Mouse (Mus musculus): ENCODE measurements around the gene Tex30. TPM values are rescaled to one million over a fixed set of nuclear protein-coding genes. Genes with fewer than 3 reads are reported as not detected.
A peak's percentile ranks its signal among the peaks of the same experiment; 100 is the strongest.
"Not testable (repeated sequence)": the region's sequence is repeated elsewhere in the genome, so short reads cannot be mapped to it uniquely, and the experiment has no call there.

The Tex30 gene
- polyA plus RNA-seq, 1 experiment from 2014 or later: 94.6 TPM

DNA sequence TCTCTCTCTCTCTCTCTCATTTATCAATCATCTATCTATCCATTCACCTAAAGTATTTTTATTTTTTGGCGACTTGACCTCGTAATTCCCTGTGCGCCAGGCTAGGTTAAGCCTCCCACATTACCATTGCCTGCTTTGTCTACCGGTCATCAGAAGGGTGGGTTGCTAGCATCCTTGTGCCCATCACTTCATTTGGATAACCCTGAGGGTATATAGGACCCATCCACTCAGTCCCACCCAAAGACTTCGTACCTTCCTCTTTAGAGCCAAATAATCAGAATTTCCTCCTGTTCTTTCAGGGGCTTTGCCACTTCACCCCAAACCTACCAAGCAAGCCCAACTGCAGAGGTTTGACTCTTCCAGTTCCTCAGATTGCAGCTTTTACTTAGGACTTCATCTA is 698 bp upstream of the Tex30 start:
- WGBS: 16% methylated on average over 5 of the region's 5 CpGs
- H3K36me3 ChIP-seq: peaks cover 44% of the 10 kb centered on the region
- peak overlapping the region; percentile 95 for H3K27ac ChIP-seq
- H3K9me3 ChIP-seq: no peaks in the 10 kb centered on the region
- H3K4me1 ChIP-seq (replicated peaks): peaks cover 18% of the 10 kb centered on the region
- no peaks in the 10 kb centered on the region for H3K27me3 ChIP-seq (ENCODE audit: insufficient read depth, poor library complexity, severe bottlenecking)
- H3K4me3 ChIP-seq: peak overlapping the region; percentile 84
- DNase-seq (ENCODE audit: low spot score): peak; percentile 10

- Histone ChIP-seq H3K9me3 (no peaks in the 10 kb centered on the region), H3K36me3 (peaks cover 44% of the 10 kb centered on the region), H3K4me3 (peak overlapping the region; percentile 84), H3K4me1 (replicated peaks) (peaks cover 18% of the 10 kb centered on the region), H3K27ac (peak overlapping the region; percentile 95), H3K27me3 (ENCODE audit: insufficient read depth, poor library complexity, severe bottlenecking) (no peaks in the 10 kb centered on the region)
- WGBS: under 1% methylated on average over 55 of the region's 55 CpGs
- peak; percentile 55 for DNase-seq (ENCODE audit: low spot score)
Measured at GRCm38 (mm10) chr1:44101448-44102225, 604 bp downstream of the Tex30 start.

DNA sequence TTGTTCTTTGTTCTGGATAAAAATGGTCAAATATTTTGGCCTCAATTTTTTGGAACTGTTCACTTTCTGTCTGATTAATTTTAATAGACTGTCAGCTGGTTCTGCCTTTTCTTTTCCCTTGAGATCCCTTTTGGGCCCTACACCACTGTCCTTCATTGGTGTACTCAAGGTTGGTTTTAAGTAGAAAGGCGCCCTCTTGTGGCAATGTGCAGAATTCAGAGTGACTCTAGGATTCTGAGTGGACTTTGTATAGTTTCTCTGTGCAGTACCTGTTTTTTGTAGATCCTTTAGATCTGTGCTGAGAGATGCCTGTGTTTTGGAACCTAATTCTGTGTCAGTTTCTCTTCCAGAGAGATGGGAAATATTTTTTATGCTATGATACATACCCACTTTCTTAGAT is 37.6 kb downstream of the Tex30 start:
- no peaks in the 10 kb centered on the region for H3K36me3 ChIP-seq
- H3K9me3 ChIP-seq: no peaks in the 10 kb centered on the region
- no peaks in the 10 kb centered on the region for H3K4me1 ChIP-seq (replicated peaks)
- DNase-seq (ENCODE audit: low spot score): peak; percentile 14
- WGBS: 0% methylated on average over 1 of the region's 1 CpGs
- H3K27me3 ChIP-seq (ENCODE audit: insufficient read depth, poor library complexity, severe bottlenecking): no peaks in the 10 kb centered on the region
- no peak overlapping the region for H3K4me3 ChIP-seq
- H3K27ac ChIP-seq: no peak overlapping the region

DNA sequence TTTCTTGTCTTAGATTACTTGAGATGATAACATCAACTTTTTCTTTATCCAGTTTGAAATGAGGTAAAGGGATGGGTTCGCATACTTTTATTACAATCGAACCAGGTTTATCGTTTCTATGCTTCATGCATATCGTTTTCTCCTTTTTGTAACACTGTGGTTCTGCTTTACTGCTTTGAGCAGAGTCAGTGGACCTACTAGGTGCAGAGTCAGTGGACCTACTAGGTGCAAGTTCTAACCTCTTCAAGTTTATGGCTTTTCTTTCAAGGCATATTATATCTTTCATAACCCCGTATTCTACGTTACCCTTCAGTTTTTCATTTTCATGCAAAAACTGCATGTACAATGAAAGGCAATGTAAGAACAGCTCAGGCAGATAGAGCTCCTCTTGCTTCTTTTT is 38.8 kb downstream of the Tex30 start:
- no peak overlapping the region for H3K4me3 ChIP-seq
- WGBS: 95% methylated on average over 6 of the region's 6 CpGs
- DNase-seq (ENCODE audit: low spot score): no peak
- H3K36me3 ChIP-seq: no peaks in the 10 kb centered on the region
- no peaks in the 10 kb centered on the region for H3K27me3 ChIP-seq (ENCODE audit: insufficient read depth, poor library complexity, severe bottlenecking)
- H3K27ac ChIP-seq: no peak overlapping the region
- H3K9me3 ChIP-seq: no peaks in the 10 kb centered on the region
- H3K4me1 ChIP-seq (replicated peaks): no peaks in the 10 kb centered on the region

- Histone ChIP-seq H3K4me1 (replicated peaks) (no peaks in the 10 kb centered on the region), H3K36me3 (no peaks in the 10 kb centered on the region), H3K27me3 (ENCODE audit: insufficient read depth, poor library complexity, severe bottlenecking) (no peaks in the 10 kb centered on the region), H3K27ac (no peak within 1 kb of the TSS), H3K9me3 (no peaks in the 10 kb centered on the region), H3K4me3 (no peak within 1 kb of the TSS)
- 94% methylated on average over 2 of the region's 2 CpGs for WGBS
- DNase-seq (ENCODE audit: low spot score): no peak
Measured at GRCm38 (mm10) chr1:44061836-44062235, 40.4 kb downstream of the Tex30 start, which contains the start of gene Gm8251. Gm8251 (minus strand) TSS chr1:44061936.

DNA sequence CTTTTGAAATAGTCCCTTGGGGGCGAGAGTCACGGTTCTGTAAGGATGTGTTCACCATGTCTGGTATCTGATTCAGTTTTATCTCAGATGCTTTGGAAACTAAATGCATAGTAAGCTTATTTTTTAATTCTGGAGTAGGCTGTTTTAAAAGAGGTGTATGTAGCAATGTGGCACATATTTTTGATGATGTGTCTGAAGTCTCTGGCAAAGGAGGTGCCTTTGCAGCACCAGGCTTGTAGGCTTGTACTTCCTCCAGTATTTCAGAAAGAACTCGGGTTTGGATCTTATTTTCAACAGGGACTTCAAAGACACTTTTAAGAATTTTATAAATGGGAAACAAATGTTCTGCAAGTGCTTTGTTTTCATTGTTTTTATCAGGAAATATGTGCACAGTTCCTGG is 44.4 kb downstream of the Tex30 start:
- 86% methylated on average over 3 of the region's 3 CpGs for WGBS
- no peak overlapping the region for H3K27ac ChIP-seq
- H3K9me3 ChIP-seq: no peaks in the 10 kb centered on the region
- H3K27me3 ChIP-seq (ENCODE audit: insufficient read depth, poor library complexity, severe bottlenecking): no peaks in the 10 kb centered on the region
- H3K4me1 ChIP-seq (replicated peaks): no peaks in the 10 kb centered on the region
- H3K36me3 ChIP-seq: no peaks in the 10 kb centered on the region
- no peak for DNase-seq (ENCODE audit: low spot score)
- no peak overlapping the region for H3K4me3 ChIP-seq

DNA sequence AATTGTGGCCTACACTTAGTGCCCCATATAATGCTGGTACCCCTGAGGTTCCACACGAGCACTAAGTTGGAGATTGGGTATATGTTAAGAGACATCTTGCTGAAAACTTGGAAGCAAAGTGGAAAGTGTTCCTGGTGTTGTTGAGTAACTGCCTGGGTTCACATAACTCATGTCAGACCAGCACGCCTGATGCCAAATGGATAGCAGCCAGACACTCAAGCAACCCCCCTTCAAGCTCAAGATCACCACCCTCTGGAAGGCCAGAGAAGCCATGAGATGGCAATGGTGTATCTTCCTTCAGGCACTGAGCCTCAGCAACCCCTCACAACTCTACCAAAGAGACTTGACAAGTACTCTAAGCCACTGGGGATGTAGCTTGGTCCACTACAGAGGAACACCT is 55.7 kb downstream of the Tex30 start:
- H3K4me1 ChIP-seq (replicated peaks): peaks cover 7% of the 10 kb centered on the region; the same call in 1 of the 2 replicates
- no peak for DNase-seq (ENCODE audit: low spot score)
- no peaks in the 10 kb centered on the region for H3K27me3 ChIP-seq (ENCODE audit: insufficient read depth, poor library complexity, severe bottlenecking)
- H3K4me3 ChIP-seq: no peak overlapping the region
- H3K9me3 ChIP-seq: no peaks in the 10 kb centered on the region
- H3K36me3 ChIP-seq: no peaks in the 10 kb centered on the region
- 87% methylated on average over 2 of the region's 2 CpGs for WGBS
- no peak overlapping the region for H3K27ac ChIP-seq

DNA sequence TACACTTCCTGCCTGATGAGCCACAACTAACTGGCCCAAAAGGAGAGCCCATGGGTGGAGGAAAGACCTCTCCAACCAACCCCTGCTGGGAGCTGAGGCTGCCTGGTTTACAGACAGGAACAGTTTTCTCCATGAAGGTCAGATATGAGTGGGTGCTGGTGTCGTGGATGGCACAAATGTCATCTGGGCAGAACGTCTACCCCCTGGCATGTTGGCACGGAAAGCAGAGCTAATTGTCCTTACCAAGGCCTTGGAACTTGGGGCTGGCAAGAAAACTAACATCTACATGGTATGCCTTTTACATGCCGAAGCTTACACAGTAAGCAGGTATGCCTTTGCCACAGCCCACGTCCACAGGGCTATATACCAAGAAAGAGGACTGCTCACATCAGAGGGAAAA is 56.6 kb downstream of the Tex30 start:
- 88% methylated on average over 5 of the region's 5 CpGs for WGBS
- H3K9me3 ChIP-seq; H3K27me3 ChIP-seq (ENCODE audit: insufficient read depth, poor library complexity, severe bottlenecking); H3K4me3 ChIP-seq; DNase-seq (ENCODE audit: low spot score); H3K4me1 ChIP-seq (replicated peaks); H3K36me3 ChIP-seq; H3K27ac ChIP-seq: not testable (repeated sequence)

DNA sequence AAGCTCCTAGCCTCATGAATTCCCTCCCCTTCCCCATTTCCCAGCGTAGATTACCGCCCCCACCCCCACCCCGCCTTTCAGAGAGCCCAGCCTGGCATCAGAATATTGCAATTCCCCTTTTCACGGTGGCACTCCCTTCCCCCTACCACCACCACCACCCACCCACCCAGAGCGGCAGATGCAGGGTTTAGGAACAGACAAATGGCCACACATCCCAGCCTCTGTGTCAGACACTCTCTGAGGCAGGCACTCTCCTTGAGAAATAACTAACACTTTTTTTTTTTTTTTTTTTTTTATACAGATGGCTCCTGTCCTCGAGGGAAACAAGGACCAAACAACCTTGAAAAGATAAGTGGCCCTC is 59.7 kb downstream of the Tex30 start:
- 8% methylated on average over 6 of the region's 6 CpGs for WGBS
- Histone ChIP-seq H3K4me1 (replicated peaks) (peaks cover 7% of the 10 kb centered on the region; the same call in 1 of the 2 replicates), H3K36me3 (no peaks in the 10 kb centered on the region), H3K27me3 (ENCODE audit: insufficient read depth, poor library complexity, severe bottlenecking) (no peaks in the 10 kb centered on the region), H3K4me3 (peak overlapping the region; percentile 56), H3K27ac (peak overlapping the region; percentile 79), H3K9me3 (no peaks in the 10 kb centered on the region)
- DNase-seq (ENCODE audit: low spot score): no peak

DNA sequence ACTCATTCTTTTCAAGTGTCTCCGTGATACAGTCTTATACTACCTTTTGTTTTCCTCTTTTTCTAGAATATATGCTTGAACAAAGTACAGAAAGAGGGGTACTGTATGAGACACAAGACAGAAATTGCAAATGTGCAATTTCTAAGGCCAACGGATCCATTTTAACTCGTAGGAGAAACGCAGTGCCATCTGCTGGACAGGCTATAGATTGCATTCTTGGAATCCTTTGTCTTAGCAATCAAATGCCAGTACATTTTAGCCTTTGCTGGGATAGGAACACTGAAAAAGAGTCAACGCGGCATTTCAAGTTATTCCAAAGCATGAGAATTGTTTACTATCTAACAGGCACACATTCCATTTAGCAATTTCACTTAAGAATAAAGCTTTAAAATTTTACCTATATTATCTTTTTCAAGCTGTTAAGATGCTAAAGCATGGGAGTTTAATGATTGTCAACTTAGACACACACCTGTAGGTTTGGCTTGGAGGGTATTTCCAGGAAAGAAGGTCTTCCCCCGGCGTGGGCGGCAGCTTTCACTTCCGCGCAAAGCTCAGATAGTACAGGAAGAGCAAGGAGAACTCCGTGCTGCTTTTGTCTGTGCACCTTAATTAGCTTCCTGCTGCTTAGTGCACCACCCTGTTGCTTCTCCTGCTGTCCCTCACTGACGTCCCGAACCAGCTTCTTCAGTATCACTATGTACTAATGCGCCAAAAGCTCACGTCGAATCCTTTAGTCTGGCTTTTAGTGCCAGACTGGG is 60.3 kb downstream of the Tex30 start:
- no peaks in the 10 kb centered on the region for H3K36me3 ChIP-seq
- no peaks in the 10 kb centered on the region for H3K27me3 ChIP-seq (ENCODE audit: insufficient read depth, poor library complexity, severe bottlenecking)
- H3K27ac ChIP-seq: peak overlapping the region; percentile 79
- H3K4me3 ChIP-seq: peak overlapping the region; percentile 56
- peak; percentile 68 for DNase-seq (ENCODE audit: low spot score)
- peaks cover 7% of the 10 kb centered on the region; the same call in 1 of the 2 replicates for H3K4me1 ChIP-seq (replicated peaks)
- 3% methylated on average over 17 of the region's 17 CpGs for WGBS
- H3K9me3 ChIP-seq: no peaks in the 10 kb centered on the region

Other genes starting within 250 kb of the Tex30 start
- 61.5 and 73.7 TPM in 2 replicates for gene Tpp2, start 168.8 kb downstream of the Tex30 start, polyA plus RNA-seq (2016; fragmentation: Nextera tagmentation; extraction: Ambion mirVana)
- gene Mettl21c, start 82.4 kb downstream of the Tex30 start, polyA plus RNA-seq (2016; fragmentation: Nextera tagmentation; extraction: Ambion mirVana): 0.41 and 0.58 TPM in 2 replicates
- gene Gm8251, start 40.5 kb downstream of the Tex30 start, polyA plus RNA-seq (2016; fragmentation: Nextera tagmentation; extraction: Ambion mirVana): 0.07 and 0.09 TPM in 2 replicates
- 47.9 and 59.4 TPM in 2 replicates for gene Kdelc1, start 16.4 kb upstream of the Tex30 start, polyA plus RNA-seq (2016; fragmentation: Nextera tagmentation; extraction: Ambion mirVana)
- gene Bivm, start 16.5 kb upstream of the Tex30 start, polyA plus RNA-seq (2016; fragmentation: Nextera tagmentation; extraction: Ambion mirVana): 19.9 and 21.2 TPM in 2 replicates
- gene Ercc5, start 45.3 kb upstream of the Tex30 start, polyA plus RNA-seq (2016; fragmentation: Nextera tagmentation; extraction: Ambion mirVana): 26.2 and 27.9 TPM in 2 replicates
- gene Mettl21e, start 116.5 kb upstream of the Tex30 start, polyA plus RNA-seq (2016; fragmentation: Nextera tagmentation; extraction: Ambion mirVana): not detected in 2 replicates

Measured in hindbrain, embryonic 10.5 days (tissue).